In the genomic region with DNA sequence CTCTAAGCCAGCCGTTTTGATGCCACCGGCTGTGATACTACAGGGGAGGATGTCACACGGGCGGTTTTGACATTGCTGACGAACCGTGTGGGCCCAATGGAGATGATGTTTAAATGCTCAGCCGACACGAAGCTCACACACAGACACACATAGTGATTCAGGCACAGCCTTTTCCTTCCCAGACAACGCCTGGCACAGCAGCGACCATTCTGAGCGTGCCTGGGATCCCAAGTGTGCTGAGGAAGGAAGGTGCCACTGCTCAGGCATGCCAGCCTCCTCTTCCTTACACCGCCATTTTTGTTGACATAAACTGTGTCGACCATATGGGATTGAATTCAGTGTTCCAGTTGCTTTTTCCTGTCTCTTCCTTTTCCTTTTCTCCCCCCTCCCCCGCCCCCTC, we compare ENCODE assay signal across 17 mouse cellular contexts.
A peak's percentile ranks its signal among the peaks of the same experiment; 100 is the strongest.
DNase-seq lines count a peak whose midpoint lies in the region; ATAC-seq lines count a peak whose summit lies in the region.
"Had no signal": no experiment of that assay in that cellular context is flagged by ENCODE, and none has a peak within 500 bp of the region (broad histone marks: within the 10 kb centered on the region; RNA-seq: fewer than 3 reads in every experiment).

No protein-coding gene starts in this region.

- H3K4me2 ChIP-seq in hindbrain, embryonic 16.5 days (ENCODE audit: low read length): no peak overlapping the region
- H3K4me2 ChIP-seq in midbrain, embryonic 16.5 days (ENCODE audit: low read length): peak overlapping the region; percentile 71; the same call in 1 of the 2 replicates
- no peak overlapping the region for H3K4me2 ChIP-seq in midbrain, embryonic 11.5 days
- H3K4me2 ChIP-seq: liver, embryonic 11.5 days; lung, embryonic 14.5 days had no signal

- H3K4me3 ChIP-seq in hindbrain, embryonic 16.5 days (ENCODE audit: low read length): no peak overlapping the region
- no peak overlapping the region for H3K4me3 ChIP-seq in hindbrain, embryonic 10.5 days
- no peak overlapping the region for H3K4me3 ChIP-seq in midbrain, embryonic 16.5 days (ENCODE audit: low read depth, low read length)
- H3K4me3 ChIP-seq in midbrain, embryonic 11.5 days (ENCODE audit: low read depth, low read length): no peak overlapping the region
- H3K4me3 ChIP-seq: embryonic facial prominence, embryonic 13.5 days had no signal

- H3K4me1 ChIP-seq in hindbrain, embryonic 16.5 days (ENCODE audit: control insufficient read depth, insufficient read depth, low read depth, low read length): peaks cover 24% of the 10 kb centered on the region
- peaks cover 22% of the 10 kb centered on the region for H3K4me1 ChIP-seq in hindbrain, embryonic 10.5 days (replicated peaks)
- peaks cover 25% of the 10 kb centered on the region for H3K4me1 ChIP-seq in midbrain, embryonic 16.5 days (ENCODE audit: control insufficient read depth, insufficient read depth, low read length)
- peaks cover 8% of the 10 kb centered on the region for H3K4me1 ChIP-seq in midbrain, embryonic 11.5 days (ENCODE audit: control insufficient read depth, insufficient read depth, low read length)

- no peaks in the 10 kb centered on the region for H3K36me3 ChIP-seq in hindbrain, embryonic 16.5 days (ENCODE audit: control insufficient read depth, insufficient read depth, low read length)
- H3K36me3 ChIP-seq in hindbrain, embryonic 10.5 days: no peaks in the 10 kb centered on the region
- no peaks in the 10 kb centered on the region for H3K36me3 ChIP-seq in midbrain, embryonic 16.5 days (ENCODE audit: control insufficient read depth, insufficient read depth, low read length)
- no peaks in the 10 kb centered on the region for H3K36me3 ChIP-seq in midbrain, embryonic 11.5 days (ENCODE audit: control insufficient read depth, insufficient read depth, low read length)
- H3K36me3 ChIP-seq: embryonic facial prominence, embryonic 13.5 days had no signal

- H3K9me3 ChIP-seq in hindbrain, embryonic 16.5 days (ENCODE audit: control insufficient read depth, low read length): no peaks in the 10 kb centered on the region
- no peaks in the 10 kb centered on the region for H3K9me3 ChIP-seq in hindbrain, embryonic 10.5 days
- H3K9me3 ChIP-seq in midbrain, embryonic 16.5 days (replicated peaks; ENCODE audit: control insufficient read depth, low read length, poor library complexity, severe bottlenecking): no peaks in the 10 kb centered on the region
- H3K9me3 ChIP-seq in midbrain, embryonic 11.5 days (ENCODE audit: control insufficient read depth, low read length): no peaks in the 10 kb centered on the region
- H3K9me3 ChIP-seq: embryonic facial prominence, embryonic 13.5 days had no signal

- ATAC-seq in hindbrain, embryonic 16.5 days: no peak
- no peak for ATAC-seq in midbrain, embryonic 16.5 days
- ATAC-seq in midbrain, embryonic 11.5 days (ENCODE audit: low FRiP score): no peak
- ATAC-seq: intestine, postnatal 0 days had no signal

- no peak overlapping the region for H3K9ac ChIP-seq in hindbrain, embryonic 16.5 days (ENCODE audit: low read depth, low read length)
- H3K9ac ChIP-seq in midbrain, embryonic 16.5 days (ENCODE audit: low read depth, low read length): no peak overlapping the region; the same call in 1 of the 2 replicates
- H3K9ac ChIP-seq in midbrain, embryonic 11.5 days (ENCODE audit: low read length): no peak overlapping the region
- H3K9ac ChIP-seq: embryonic facial prominence, embryonic 13.5 days; lung, embryonic 14.5 days had no signal

- 0 out of 2 replicates have a peak overlapping the region, but pooled peaks have one; percentile 4 for H3K27ac ChIP-seq in hindbrain, embryonic 16.5 days (ENCODE audit: low read depth, low read length)
- H3K27ac ChIP-seq in hindbrain, embryonic 10.5 days: no peak overlapping the region
- H3K27ac ChIP-seq in midbrain, embryonic 16.5 days (ENCODE audit: low read length): peak overlapping the region; percentile 93
- H3K27ac ChIP-seq in midbrain, embryonic 11.5 days (ENCODE audit: low read depth, low read length): no peak overlapping the region
- H3K27ac ChIP-seq: embryonic facial prominence, embryonic 13.5 days had no signal

- H3K27me3 ChIP-seq in hindbrain, embryonic 16.5 days (replicated peaks; ENCODE audit: control insufficient read depth, insufficient read depth, low read length): no peaks in the 10 kb centered on the region
- peaks cover 68% of the 10 kb centered on the region for H3K27me3 ChIP-seq in hindbrain, embryonic 10.5 days (ENCODE audit: insufficient read depth, poor library complexity, severe bottlenecking)
- H3K27me3 ChIP-seq in midbrain, embryonic 16.5 days (ENCODE audit: control insufficient read depth, insufficient read depth, low read depth, low read length): no peaks in the 10 kb centered on the region
- peaks cover 19% of the 10 kb centered on the region for H3K27me3 ChIP-seq in midbrain, embryonic 11.5 days (ENCODE audit: control insufficient read depth, insufficient read depth, low read length)

- DNase-seq in hindbrain, embryonic 10.5 days (ENCODE audit: low spot score): no peak
- DNase-seq in midbrain, embryonic 11.5 days (ENCODE audit: low spot score, missing footprints): no peak
- peak; percentile 38 for DNase-seq in layer of hippocampus, adult 9-11 months
- DNase-seq in right cerebral cortex, postnatal 14 days: peak; percentile 39
- DNase-seq in kidney, adult 18-20 months: no peak
- DNase-seq in thymus, postnatal 25 days: no peak
- DNase-seq: cerebellum, adult 11-12 months; gastrocnemius, postnatal 14 days; heart, postnatal 36 days; kidney, postnatal 14 days; lung, embryonic 14.5 days; thymus, adult 2 months had no signal

- 64% methylated on average over 14 of the region's 14 CpGs for WGBS in hindbrain, embryonic 16.5 days
- 81% methylated on average over 14 of the region's 14 CpGs for WGBS in hindbrain, embryonic 10.5 days
- 82% methylated on average over 14 of the region's 14 CpGs for WGBS in midbrain, embryonic 16.5 days
- WGBS in midbrain, embryonic 11.5 days: 85% methylated on average over 14 of the region's 14 CpGs

Comparison
In these comparisons a context has a peak if more than half of its experiments do, and no peak if none do; other contexts are left out.
1. H3K27ac ChIP-seq: peak in hindbrain, embryonic 16.5 days (single experiment) and midbrain, embryonic 16.5 days (single experiment); none in hindbrain, embryonic 10.5 days (single experiment) and midbrain, embryonic 11.5 days (single experiment).
2. DNase-seq: peak in layer of hippocampus, adult 9-11 months (single experiment) and right cerebral cortex, postnatal 14 days (single experiment); none in hindbrain, embryonic 10.5 days (single experiment), midbrain, embryonic 11.5 days (single experiment), kidney, adult 18-20 months (single experiment) and thymus, postnatal 25 days (single experiment).